Mouse (Mus musculus) CH12.LX (cell line): ENCODE results near the gene Pafah1b2. TPM values are rescaled to one million over a fixed set of nuclear protein-coding genes. Genes with fewer than 3 reads are reported as not detected.

Experiments used
- DNase-seq: peaks from one replicate; pipeline ENCODE4 v3.0.0-alpha.2; 2013; ENCODE audit errors: extremely low read depth
- H3K27ac ChIP-seq: 2 replicates; pipeline ENCODE4 v1.5.1; 2012; ENCODE audit warnings: low read depth, mild to moderate bottlenecking, control low read depth, moderate library complexity; ENCODE audit not compliant: insufficient read depth
- H3K27me3 ChIP-seq: replicated peaks from 2 replicates; pipeline ENCODE3; 2012; ENCODE audit warnings: inconsistent platforms
- H3K36me3 ChIP-seq, 2 experiments: replicated peaks in 1 of 2; 2 replicates each; pipeline versions ENCODE3 to v1.6.1; 2012; ENCODE audit warnings: inconsistent platforms in 1 of 2, low read length in 1 of 2, mild to moderate bottlenecking in 1 of 2, mixed read lengths in 1 of 2, moderate library complexity in 1 of 2; ENCODE audit not compliant: control insufficient read depth in 1 of 2, insufficient read depth in 1 of 2
- H3K4me1 ChIP-seq, 2 experiments: 2 replicates each; pipeline ENCODE4 v1.6.1; 2012; ENCODE audit warnings: inconsistent platforms in 1 of 2, moderate library complexity in 1 of 2; ENCODE audit not compliant: insufficient read depth in 2 of 2, control insufficient read depth in 1 of 2
- H3K4me2 ChIP-seq: 2 replicates; pipeline ENCODE4 v1.6.1; 2012; ENCODE audit warnings: low read depth, mild to moderate bottlenecking, control low read depth; ENCODE audit not compliant: poor library complexity, insufficient read depth, severe bottlenecking
- H3K4me3 ChIP-seq, 3 experiments: fragments of 150-350 bp in 1 of 3; sonication (generic) in 1 of 3; replicated peaks in 1 of 3; 2 replicates each; pipeline versions ENCODE3 to v1.5.1; 2011 to 2012; ENCODE audit warnings: low read depth in 2 of 3, low read length in 2 of 3, mild to moderate bottlenecking in 2 of 3, moderate library complexity in 2 of 3, control low read depth in 1 of 3, improper control_type of control experiment in 1 of 3, inconsistent platforms in 1 of 3, mixed read lengths in 1 of 3; ENCODE audit not compliant: poor library complexity in 1 of 3
- H3K79me2 ChIP-seq: replicated peaks from 2 replicates; pipeline ENCODE4 v1.6.1; 2012; ENCODE audit warnings: mild to moderate bottlenecking, moderate library complexity; ENCODE audit not compliant: control insufficient read depth, poor library complexity, insufficient read depth, severe bottlenecking; ENCODE audit errors: extremely low read depth
- H3K9ac ChIP-seq: 2 replicates; pipeline ENCODE4 v1.6.1; 2012; ENCODE audit warnings: low read depth, mild to moderate bottlenecking, control low read depth, moderate library complexity; ENCODE audit not compliant: insufficient read depth
- H3K9me3 ChIP-seq: replicated peaks from 2 replicates; pipeline ENCODE3; 2012; ENCODE audit warnings: low read length, inconsistent platforms, mixed read lengths
- CTCF ChIP-seq, 2 experiments: IDR thresholded peaks in 1 of 2; conservative IDR thresholded peaks in 1 of 2; 2 replicates each; pipeline ENCODE4 v1.5.1; 2011 to 2012; ENCODE audit warnings: low read depth in 2 of 2, low read length in 2 of 2, improper control_type of control experiment in 1 of 2, inconsistent platforms in 1 of 2, mild to moderate bottlenecking in 1 of 2, moderate library complexity in 1 of 2
- E2F4 ChIP-seq: IDR thresholded peaks from 2 replicates; pipeline ENCODE4 v1.6.1; 2011; ENCODE audit warnings: low read depth, low read length, improper control_type of control experiment; ENCODE audit not compliant: insufficient replicate concordance
- EP300 ChIP-seq: IDR thresholded peaks from 2 replicates; pipeline ENCODE4 v1.6.1; 2011; ENCODE audit warnings: low read length, improper control_type of control experiment
- GABPA ChIP-seq: IDR thresholded peaks from 2 replicates; pipeline ENCODE4 v1.6.1; 2012; ENCODE audit warnings: low read depth, low read length, improper control_type of control experiment, inconsistent platforms; ENCODE audit not compliant: insufficient replicate concordance
- HCFC1 ChIP-seq: IDR thresholded peaks from 2 replicates; pipeline ENCODE4 v1.6.1; 2012; ENCODE audit warnings: low read depth, mild to moderate bottlenecking, inconsistent platforms, low read length, improper control_type of control experiment
- IRF4 ChIP-seq: IDR thresholded peaks from 2 replicates; pipeline ENCODE4 v1.6.1; 2014; ENCODE audit warnings: low read depth, mild to moderate bottlenecking, inconsistent platforms, low read length, improper control_type of control experiment
- JUN ChIP-seq: IDR thresholded peaks from 2 replicates; pipeline ENCODE4 v1.6.1; 2011; ENCODE audit warnings: low read depth, mild to moderate bottlenecking, low read length, improper control_type of control experiment, moderate library complexity; ENCODE audit not compliant: insufficient read depth
- MXI1 ChIP-seq: IDR thresholded peaks from 2 replicates; pipeline ENCODE4 v1.6.1; 2011; ENCODE audit warnings: mild to moderate bottlenecking, low read depth, low read length, improper control_type of control experiment
- MYC ChIP-seq: IDR thresholded peaks from 2 replicates; pipeline ENCODE4 v1.6.1; 2011; ENCODE audit warnings: low read depth, mild to moderate bottlenecking, improper control_type of control experiment, low read length
- POLR2A ChIP-seq: IDR thresholded peaks from 2 replicates; pipeline ENCODE4 v1.6.1; 2011; ENCODE audit warnings: low read depth, mild to moderate bottlenecking, improper control_type of control experiment, low read length
- SIN3A ChIP-seq: IDR thresholded peaks from 2 replicates; pipeline ENCODE4 v1.6.1; 2012; ENCODE audit warnings: low read length, improper control_type of control experiment, inconsistent platforms
- TCF12 ChIP-seq: IDR thresholded peaks from 2 replicates; pipeline ENCODE4 v1.6.1; 2014; ENCODE audit warnings: low read depth, mild to moderate bottlenecking, inconsistent platforms, low read length, improper control_type of control experiment
- UBTF ChIP-seq: IDR thresholded peaks from 2 replicates; pipeline ENCODE4 v1.6.1; 2012; ENCODE audit warnings: low read depth, mild to moderate bottlenecking, inconsistent platforms, low read length, improper control_type of control experiment, moderate library complexity
- USF1 ChIP-seq: IDR thresholded peaks from 2 replicates; pipeline ENCODE4 v1.6.1; 2014; ENCODE audit warnings: low read depth, mild to moderate bottlenecking, inconsistent platforms, low read length, improper control_type of control experiment
- ZKSCAN1 ChIP-seq: IDR thresholded peaks from 2 replicates; pipeline ENCODE4 v1.6.1; 2012; ENCODE audit warnings: low read depth, inconsistent platforms, low read length, improper control_type of control experiment, borderline replicate concordance
- ZNF384 ChIP-seq: IDR thresholded peaks from 2 replicates; pipeline ENCODE4 v1.6.1; 2012; ENCODE audit warnings: low read depth, low read length, improper control_type of control experiment, inconsistent platforms
- dilution Hi-C: fragments of 300-500 bp; cut with MboI; formaldehyde crosslinking; loops from 2 replicates; pipeline ENCODE4 v1.14.3; 2020; ENCODE audit warnings: low sequenced_read_pairs; ENCODE audit not compliant: extremely low pct_unique_long_range_greater_than_20kb, extremely low pct_ligation_motif_present
- in situ Hi-C: fragments of 300-500 bp; cut with MboI; formaldehyde crosslinking; loops from 3 replicates; pipeline ENCODE4 v1.14.3; 2019; ENCODE audit warnings: low sequenced_read_pairs, low pct_ligation_motif_present, low pct_unique_long_range_greater_than_20kb, mixed read lengths
- polyA plus RNA-seq: library from polyadenylated mRNA; unstranded; fragments of >175 nt; gene quantifications from 2 replicates; pipeline ENCODE4 v1.2.1, GENCODE M21; 2012; ENCODE audit warnings: low read depth; ENCODE audit not compliant: insufficient read length
- total RNA-seq, 2 experiments: library from RNA; depleted of rRNA; stranded (reverse); fragments of 300-350 nt in 1 of 2; fragments of >200 nt in 1 of 2; gene quantifications; 2 replicates each; pipeline ENCODE4 v1.2.3; 2012 to 2014

Gene Pafah1b2
- total and polyA plus RNA-seq, 3 experiments: 94.8 to 122 (median 109) TPM

- peak; percentile 70 for TF ChIP-seq MXI1
- no peak for TF ChIP-seq ZKSCAN1
- no peak; the same call in 1 of the 2 replicates for TF ChIP-seq UBTF
- TF ChIP-seq JUN: no peak
These were observed 27.9 kb downstream of the Pafah1b2 start (continued) for GRCm38 (mm10) chr9:45984409-45985228.

- Histone ChIP-seq H3K9me3 (no peaks in the 10 kb centered on the region), H3K79me2 (peaks cover 54% of the 10 kb centered on the region), H3K9ac (peak overlapping the region; percentile 86), H3K27me3 (no peaks in the 10 kb centered on the region), H3K4me1 (peaks cover 7 to 43% of the 10 kb centered on the region in 2 experiments), H3K36me3 (peaks cover 3 to 34% of the 10 kb centered on the region in 2 experiments), H3K27ac (peak overlapping the region; percentile 90; the same call in 1 of the 2 replicates), H3K4me3 (peak overlapping the region; percentile 71 to 81 (median 72)), H3K4me2 (peak overlapping the region; percentile 91)
- DNase-seq: no peak
- dilution Hi-C loops: no loop called here
- in situ Hi-C loops: no loop called here
- peak; percentile 63 for TF ChIP-seq ZNF384
- 0 out of 2 replicates have a peak, but pooled peaks have one; percentile 3 for TF ChIP-seq IRF4
- TF ChIP-seq GABPA: no peak
- TF ChIP-seq EP300: no peak
- peak; percentile 45; the same call in 1 of the 2 replicates for TF ChIP-seq SIN3A
- no peak for TF ChIP-seq E2F4
These were observed 28.6 kb downstream of the Pafah1b2 start for GRCm38 (mm10) chr9:45983676-45984408.

GRCm38 (mm10) chr9:45981331-45981730, 31.2 kb downstream of the Pafah1b2 start:
- peaks cover 6 to 58% of the 10 kb centered on the region in 2 experiments for H3K36me3 ChIP-seq
- TF ChIP-seq HCFC1 (no peak), POLR2A (no peak), MYC (peak; percentile 70; the same call in 1 of the 2 replicates), TCF12 (no peak), USF1 (no peak), CTCF (conservative IDR thresholded peaks at IDR 0.05 in 1 of 2, IDR thresholded peaks at IDR 0.05 in 1 of 2; ENCODE audit: low read depth in 2 of 2, low read length in 2 of 2) (peak in 1 of 2 experiments; percentile 33; a peak in 2 of 4 replicates), ZNF384 (peak; percentile 75), JUN (no peak)
- no peaks in the 10 kb centered on the region for H3K27me3 ChIP-seq
- no peak overlapping the region for H3K27ac ChIP-seq
- no peaks in the 10 kb centered on the region for H3K9me3 ChIP-seq
- no peak overlapping the region for H3K4me3 ChIP-seq
- DNase-seq: peak; percentile 27
- peaks cover 7 to 57% of the 10 kb centered on the region in 2 experiments for H3K4me1 ChIP-seq
- no peak overlapping the region for H3K4me2 ChIP-seq
- H3K79me2 ChIP-seq: peaks cover 77% of the 10 kb centered on the region
- in situ Hi-C loops (no loop called here), dilution Hi-C loops (no loop called here)
- H3K9ac ChIP-seq: no peak overlapping the region
